Mouse (Mus musculus): ENCODE data around the gene Slc24a3. TPM values are rescaled to one million over a fixed set of nuclear protein-coding genes. Genes with fewer than 3 reads are reported as not detected.

The Slc24a3 gene
- polyA plus RNA-seq, 1 experiment from 2014 or later: 2.1 TPM

- Histone ChIP-seq H3K4me2 (no peak overlapping the region), H3K9ac (no peak overlapping the region), H3K9me3 (replicated peaks) (no peaks in the 10 kb centered on the region), H3K27ac (peak overlapping the region; percentile 54; the same call in 1 of the 2 replicates), H3K4me1 (peaks cover 57% of the 10 kb centered on the region), H3K27me3 (no peaks in the 10 kb centered on the region), H3K4me3 (replicated peaks) (no peak overlapping the region), H3K36me3 (no peaks in the 10 kb centered on the region)
- WGBS: 53% methylated on average over 3 of the region's 3 CpGs
- ATAC-seq (replicated peaks; ENCODE audit: low FRiP score): 0 out of 2 replicates have a peak, but pooled peaks have one; percentile 33
Measured at GRCm38 (mm10) chr2:145683536-145683935, 516.0 kb downstream of the Slc24a3 start.

DNA sequence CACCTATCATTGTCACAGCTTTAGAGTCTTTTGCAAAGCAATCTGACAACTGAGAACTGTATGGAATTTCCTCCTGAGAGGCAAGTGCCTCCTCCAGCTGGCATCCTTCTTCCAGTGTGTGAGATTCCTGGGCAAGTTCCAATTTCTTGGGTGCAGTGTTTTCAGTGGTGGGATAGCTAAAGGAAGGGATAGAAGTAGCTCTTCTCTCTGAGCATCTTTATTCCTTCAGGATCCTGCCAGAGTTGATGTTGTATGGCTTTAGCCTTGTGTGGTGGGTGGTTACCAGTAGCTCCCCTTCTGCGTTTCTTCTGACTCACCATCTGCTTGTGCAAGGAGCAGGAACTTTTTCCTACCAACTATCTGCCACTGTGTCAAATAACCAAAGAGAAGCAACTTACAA lies 516.6 kb downstream of the Slc24a3 start:
- Histone ChIP-seq H3K36me3 (no peaks in the 10 kb centered on the region), H3K4me3 (replicated peaks) (no peak overlapping the region), H3K9me3 (replicated peaks) (no peaks in the 10 kb centered on the region), H3K27ac (peak overlapping the region; percentile 54; the same call in 1 of the 2 replicates), H3K9ac (no peak overlapping the region), H3K4me2 (no peak overlapping the region), H3K4me1 (peaks cover 51% of the 10 kb centered on the region), H3K27me3 (no peaks in the 10 kb centered on the region)
- no peak for ATAC-seq (replicated peaks; ENCODE audit: low FRiP score)
- 92% methylated on average over 1 of the region's 1 CpGs for WGBS

DNA sequence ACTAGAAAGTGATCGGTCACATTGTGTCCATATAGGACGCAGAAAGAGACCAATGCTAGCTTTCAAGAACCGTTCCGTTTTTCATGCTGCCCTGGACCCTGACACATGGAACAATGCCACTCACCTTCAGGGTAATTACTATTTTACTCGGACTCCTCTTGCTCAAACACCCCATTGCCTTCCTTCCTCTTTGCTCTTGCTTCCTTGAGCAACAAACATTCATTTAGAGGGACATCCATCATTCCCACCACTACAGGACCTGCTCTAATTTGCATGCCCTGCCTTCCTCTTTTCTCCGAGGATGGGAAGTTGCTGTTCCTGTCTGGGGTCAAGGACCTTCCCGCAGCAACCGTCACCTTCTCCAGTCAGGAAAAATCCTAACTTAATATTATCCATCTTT lies 517.3 kb downstream of the Slc24a3 start:
- H3K4me1 ChIP-seq: peaks cover 46% of the 10 kb centered on the region
- no peaks in the 10 kb centered on the region for H3K9me3 ChIP-seq (replicated peaks)
- H3K4me2 ChIP-seq: no peak overlapping the region
- H3K36me3 ChIP-seq: no peaks in the 10 kb centered on the region
- no peak for ATAC-seq (replicated peaks; ENCODE audit: low FRiP score)
- H3K27ac ChIP-seq: no peak overlapping the region
- no peak overlapping the region for H3K9ac ChIP-seq
- H3K27me3 ChIP-seq: no peaks in the 10 kb centered on the region
- WGBS: 77% methylated on average over 8 of the region's 8 CpGs
- H3K4me3 ChIP-seq (replicated peaks): no peak overlapping the region

GRCm38 (mm10) chr2:145686017-145686416 lies 518.5 kb downstream of the Slc24a3 start:
- 79% methylated on average over 4 of the region's 4 CpGs for WGBS
- peaks cover 40% of the 10 kb centered on the region for H3K4me1 ChIP-seq
- no peak overlapping the region for H3K4me2 ChIP-seq
- H3K36me3 ChIP-seq: no peaks in the 10 kb centered on the region
- no peak overlapping the region for H3K9ac ChIP-seq
- H3K9me3 ChIP-seq (replicated peaks): no peaks in the 10 kb centered on the region
- no peak overlapping the region for H3K27ac ChIP-seq
- no peaks in the 10 kb centered on the region for H3K27me3 ChIP-seq
- ATAC-seq (replicated peaks; ENCODE audit: low FRiP score): peak; percentile 47; the same call in 1 of the 2 replicates
- H3K4me3 ChIP-seq (replicated peaks): no peak overlapping the region

GRCm38 (mm10) chr2:145691367-145692009 lies 523.9 kb downstream of the Slc24a3 start:
- 88% methylated on average over 10 of the region's 10 CpGs for WGBS
- Histone ChIP-seq H3K9ac (no peak overlapping the region), H3K27ac (no peak overlapping the region), H3K9me3 (replicated peaks) (no peaks in the 10 kb centered on the region), H3K4me3 (replicated peaks) (no peak overlapping the region), H3K36me3 (no peaks in the 10 kb centered on the region), H3K4me2 (no peak overlapping the region), H3K27me3 (no peaks in the 10 kb centered on the region), H3K4me1 (peaks cover 15% of the 10 kb centered on the region)
- no peak for ATAC-seq (replicated peaks; ENCODE audit: low FRiP score)

All from kidney, embryonic 15.5 days (tissue).